Mouse (Mus musculus) fat pad, adult 2 months (tissue): ENCODE data around the gene Bckdk.
"Not testable (repeated sequence)": the region's sequence is repeated elsewhere in the genome, so short reads cannot be mapped to it uniquely, and the experiment has no call there.

Source experiments
- DNase-seq: peaks from one replicate; pipeline ENCODE4 v3.0.0-alpha.2; 2011; ENCODE audit warnings: low read depth, low spot score; ENCODE audit errors: extremely low read depth

Gene Bckdk

GRCm38 (mm10) chr7:127895891-127896290 is 8.0 kb upstream of the Bckdk start:
- DNase-seq, result not testable (repeated sequence)

- DNase-seq, result no peak
Measured at GRCm38 (mm10) chr7:127896384-127896783, 7.5 kb upstream of the Bckdk start.

GRCm38 (mm10) chr7:127897542-127897941 is 6.3 kb upstream of the Bckdk start:
- no peak for DNase-seq

GRCm38 (mm10) chr7:127898179-127898956 is 5.5 kb upstream of the Bckdk start:
- no peak for DNase-seq

- no peak for DNase-seq
Measured at GRCm38 (mm10) chr7:127899997-127900396, 3.9 kb upstream of the Bckdk start.

- DNase-seq, result no peak
Measured at GRCm38 (mm10) chr7:127901772-127902171, 2.1 kb upstream of the Bckdk start.

GRCm38 (mm10) chr7:127907939-127908338 is 4.1 kb downstream of the Bckdk start:
- DNase-seq, result no peak

GRCm38 (mm10) chr7:127908656-127909055 is 4.8 kb downstream of the Bckdk start:
- DNase-seq, result no peak

GRCm38 (mm10) chr7:127912190-127912871 is 8.4 kb downstream of the Bckdk start, which contains the start of gene Kat8:
Gene Kat8, plus strand, starts transcription at chr7:127912516.
- no peak for DNase-seq

GRCm38 (mm10) chr7:127912938-127913337 is 9.1 kb downstream of the Bckdk start:
- DNase-seq, result no peak

- DNase-seq, result no peak
Measured at GRCm38 (mm10) chr7:127915293-127915692, 11.4 kb downstream of the Bckdk start.

GRCm38 (mm10) chr7:127918203-127918602 is 14.3 kb downstream of the Bckdk start:
- DNase-seq, result no peak

- no peak for DNase-seq
Measured at GRCm38 (mm10) chr7:127919290-127919689, 15.4 kb downstream of the Bckdk start.

GRCm38 (mm10) chr7:127921516-127921915 is 17.6 kb downstream of the Bckdk start:
- no peak for DNase-seq

GRCm38 (mm10) chr7:127922451-127923275 is 18.8 kb downstream of the Bckdk start:
- no peak for DNase-seq

GRCm38 (mm10) chr7:127923714-127924113 is 19.8 kb downstream of the Bckdk start:
- no peak for DNase-seq

- DNase-seq, result peak; percentile 88
Measured at GRCm38 (mm10) chr7:127925252-127925651, 21.4 kb downstream of the Bckdk start.

GRCm38 (mm10) chr7:127926066-127926465 is 22.2 kb downstream of the Bckdk start:
- DNase-seq, result no peak

GRCm38 (mm10) chr7:127926846-127927245 is 23.0 kb downstream of the Bckdk start:
- DNase-seq, result no peak

- no peak for DNase-seq
Measured at GRCm38 (mm10) chr7:127927726-127928125, 23.8 kb downstream of the Bckdk start.

- DNase-seq, result no peak
Measured at GRCm38 (mm10) chr7:127928596-127928995, 24.7 kb downstream of the Bckdk start.
